Mouse (Mus musculus): ENCODE results near the gene Hadhb. TPM values are rescaled to one million over a fixed set of nuclear protein-coding genes. Genes with fewer than 3 reads are reported as not detected.

The Hadhb gene
- total and polyA plus RNA-seq, 3 experiments, result 69.5 to 118 (median 78.3) TPM

DNA sequence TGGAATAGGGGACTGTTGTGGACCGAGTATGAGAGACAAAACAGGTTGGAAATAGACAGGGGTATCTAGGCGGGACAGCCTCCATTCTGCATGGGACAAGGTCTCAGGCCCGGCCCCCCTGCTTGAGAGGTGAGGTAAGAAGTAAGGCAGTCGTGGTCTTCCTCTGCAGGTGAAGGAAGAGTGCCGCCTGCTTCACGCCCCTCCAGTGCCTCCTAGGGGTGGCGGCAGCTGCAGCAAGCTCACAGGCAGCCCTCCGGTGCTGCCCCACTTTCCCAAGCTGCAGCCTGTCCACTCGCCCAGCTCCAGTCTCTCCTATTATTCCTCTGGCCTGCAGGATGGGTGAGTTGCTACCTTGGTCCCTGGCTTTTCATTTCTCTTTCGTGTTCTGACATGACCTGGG is 39.3 kb upstream of the Hadhb start:
- Histone ChIP-seq H3K4me1 (ENCODE audit: control insufficient read depth in 1 of 2, insufficient read depth in 2 of 2) (peaks cover 2 to 19% of the 10 kb centered on the region in 2 experiments; a peak in 2 of 4 replicates), H3K9ac (ENCODE audit: insufficient read depth, low read depth) (no peak overlapping the region), H3K79me2 (replicated peaks; ENCODE audit: control insufficient read depth, extremely low read depth, insufficient read depth, poor library complexity, severe bottlenecking) (no peaks in the 10 kb centered on the region), H3K27ac (ENCODE audit: insufficient read depth, low read depth) (no peak overlapping the region), H3K36me3 (replicated peaks in 1 of 2; ENCODE audit: control insufficient read depth in 1 of 2, insufficient read depth in 1 of 2, low read length in 1 of 2) (peaks cover 22 to 54% of the 10 kb centered on the region in 2 experiments), H3K4me2 (ENCODE audit: insufficient read depth, low read depth, poor library complexity, severe bottlenecking) (no peak overlapping the region), H3K27me3 (replicated peaks) (no peaks in the 10 kb centered on the region), H3K9me3 (replicated peaks; ENCODE audit: low read length) (peaks cover 12% of the 10 kb centered on the region), H3K4me3 (replicated peaks in 1 of 3; ENCODE audit: low read depth in 2 of 3, low read length in 2 of 3, poor library complexity in 1 of 3) (no peak overlapping the region)
- dilution Hi-C loops (cut with MboI; ENCODE audit: extremely low pct_ligation_motif_present, extremely low pct_unique_long_range_greater_than_20kb, low sequenced_read_pairs) (no loop called here), in situ Hi-C loops (cut with MboI; ENCODE audit: low pct_ligation_motif_present, low pct_unique_long_range_greater_than_20kb, low sequenced_read_pairs) (no loop called here)
- no peak for TF ChIP-seq POLR2A (IDR thresholded peaks at IDR 0.05; ENCODE audit: low read depth, low read length)
- no peak for TF ChIP-seq NRF1 (IDR thresholded peaks at IDR 0.05; ENCODE audit: low read depth, low read length)
- TF ChIP-seq MYC (IDR thresholded peaks at IDR 0.05; ENCODE audit: low read depth, low read length), result no peak
- TF ChIP-seq ZC3H11A (IDR thresholded peaks at IDR 0.05; ENCODE audit: low read depth, low read length), result no peak
- TF ChIP-seq ZMIZ1 (IDR thresholded peaks at IDR 0.05; ENCODE audit: low read depth, low read length), result no peak
- no peak for TF ChIP-seq SIN3A (IDR thresholded peaks at IDR 0.05; ENCODE audit: low read length)
- no peak for TF ChIP-seq IRF4 (IDR thresholded peaks at IDR 0.05; ENCODE audit: low read depth, low read length)
- TF ChIP-seq MAFK (IDR thresholded peaks at IDR 0.05; ENCODE audit: insufficient replicate concordance, low read length), result no peak
- no peak for TF ChIP-seq USF1 (IDR thresholded peaks at IDR 0.05; ENCODE audit: low read depth, low read length)
- TF ChIP-seq CHD1 (IDR thresholded peaks at IDR 0.05; ENCODE audit: low read depth, low read length), result no peak
- TF ChIP-seq JUND (conservative IDR thresholded peaks at IDR 0.05; ENCODE audit: low read depth, low read length), result no peak
- no peak for TF ChIP-seq MEF2A (IDR thresholded peaks at IDR 0.05; ENCODE audit: borderline replicate concordance, low read depth, low read length)
- DNase-seq (ENCODE audit: extremely low read depth), result no peak

DNA sequence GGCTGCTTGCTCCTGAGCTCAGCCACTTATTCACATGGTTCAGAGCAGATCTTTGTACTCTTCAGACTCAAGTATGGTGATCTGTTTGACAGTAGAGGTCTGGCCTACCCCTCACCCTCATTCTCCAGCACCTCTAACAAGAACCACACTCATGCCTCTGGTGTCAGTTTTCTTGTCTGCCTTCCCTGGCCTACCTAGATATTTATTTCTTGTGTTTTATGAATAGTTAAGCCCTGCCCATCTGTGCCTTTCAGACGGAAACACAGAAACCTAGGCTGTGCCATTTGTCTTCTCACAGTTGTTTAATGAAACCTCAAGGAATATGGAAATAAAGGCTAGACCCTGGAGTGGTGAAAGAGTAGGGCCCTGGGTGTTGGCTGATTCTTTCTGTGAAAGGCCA is 37.0 kb upstream of the Hadhb start:
- no peak overlapping the region for H3K4me2 ChIP-seq (ENCODE audit: insufficient read depth, low read depth, poor library complexity, severe bottlenecking)
- no peak for DNase-seq (ENCODE audit: extremely low read depth)
- TF ChIP-seq MAX (IDR thresholded peaks at IDR 0.05; ENCODE audit: low read length) (no peak), ELF1 (IDR thresholded peaks at IDR 0.05; ENCODE audit: low read depth, low read length) (no peak), TBP (conservative IDR thresholded peaks at IDR 0.05; ENCODE audit: low read depth, low read length) (no peak), IRF4 (IDR thresholded peaks at IDR 0.05; ENCODE audit: low read depth, low read length) (no peak), TCF12 (IDR thresholded peaks at IDR 0.05; ENCODE audit: low read depth, low read length) (no peak), HCFC1 (IDR thresholded peaks at IDR 0.05; ENCODE audit: low read depth, low read length) (no peak), ZNF384 (IDR thresholded peaks at IDR 0.05; ENCODE audit: low read depth, low read length) (no peak), ETS1 (conservative IDR thresholded peaks at IDR 0.05; ENCODE audit: low read depth, low read length) (no peak)
- H3K4me1 ChIP-seq (ENCODE audit: control insufficient read depth in 1 of 2, insufficient read depth in 2 of 2), result peaks cover 0 to 12% of the 10 kb centered on the region in 2 experiments; a peak in 2 of 4 replicates
- H3K36me3 ChIP-seq (replicated peaks in 1 of 2; ENCODE audit: control insufficient read depth in 1 of 2, insufficient read depth in 1 of 2, low read length in 1 of 2), result peaks cover 45 to 77% of the 10 kb centered on the region in 2 experiments
- dilution Hi-C loops (cut with MboI; ENCODE audit: extremely low pct_ligation_motif_present, extremely low pct_unique_long_range_greater_than_20kb, low sequenced_read_pairs) (no loop called here), in situ Hi-C loops (cut with MboI; ENCODE audit: low pct_ligation_motif_present, low pct_unique_long_range_greater_than_20kb, low sequenced_read_pairs) (no loop called here)
- no peaks in the 10 kb centered on the region for H3K79me2 ChIP-seq (replicated peaks; ENCODE audit: control insufficient read depth, extremely low read depth, insufficient read depth, poor library complexity, severe bottlenecking)
- no peak overlapping the region for H3K27ac ChIP-seq (ENCODE audit: insufficient read depth, low read depth)
- H3K9me3 ChIP-seq (replicated peaks; ENCODE audit: low read length), result peaks cover 12% of the 10 kb centered on the region
- H3K9ac ChIP-seq (ENCODE audit: insufficient read depth, low read depth), result no peak overlapping the region
- no peak overlapping the region for H3K4me3 ChIP-seq (replicated peaks in 1 of 3; ENCODE audit: low read depth in 2 of 3, low read length in 2 of 3, poor library complexity in 1 of 3)
- H3K27me3 ChIP-seq (replicated peaks), result no peaks in the 10 kb centered on the region
